Mouse (Mus musculus) megakaryocyte, embryonic 14.5 days (primary cell): ENCODE results near the gene Rnf114.

Source experiments
- FLI1 ChIP-seq: IDR thresholded peaks from 2 replicates; pipeline ENCODE4 v1.6.1; 2012; ENCODE audit warnings: low read length, inconsistent platforms, mixed read lengths
- GATA1 ChIP-seq: IDR thresholded peaks from 3 replicates; pipeline ENCODE4 v1.6.1; 2012; ENCODE audit warnings: mixed read lengths, low read length, inconsistent platforms, borderline replicate concordance

- TF ChIP-seq GATA1, result no peak
- TF ChIP-seq FLI1, result no peak
Measured at GRCm38 (mm10) chr2:167536320-167536945, 44.0 kb downstream of the Rnf114 start.
